Mouse (Mus musculus) cortical plate, adult 2 months (tissue): Measurements from ENCODE around the gene Zfp938.

Experiments
- CTCF ChIP-seq: fragments of 200-500 bp; IDR thresholded peaks from 2 replicates; pipeline ENCODE4 v1.5.1; 2011; ENCODE audit warnings: mild to moderate bottlenecking, control low read depth, low read length; ENCODE audit not compliant: insufficient read depth; ENCODE audit errors: extremely low read depth
- POLR2A ChIP-seq: fragments of 200-500 bp; IDR thresholded peaks from 2 replicates; pipeline ENCODE4 v1.6.1; 2011; ENCODE audit warnings: mild to moderate bottlenecking, low read length, control low read depth; ENCODE audit not compliant: insufficient read depth; ENCODE audit errors: extremely low read depth

GRCm38 (mm10) chr10:82257331-82257730 lies 16.3 kb upstream of the Zfp938 start:
- TF ChIP-seq CTCF (no peak), POLR2A (no peak)
